Mouse (Mus musculus) adrenal gland, postnatal 10 days (tissue): ENCODE measurements at regions not wholly inside any gene's neighbourhood (a gene's known extent, or its start where the extent isn't known, plus 50 kb on each side); places are given as distances from the start of the nearest gene placed in this dataset.
"Not testable (repeated sequence)": the region's sequence is repeated elsewhere in the genome, so short reads cannot be mapped to it uniquely, and the experiment has no call there.

ENCODE experiments used
- DNase-seq: peaks from one replicate; pipeline ENCODE4 v3.0.0; 2021; ENCODE audit warnings: mixed read lengths

- no peak for DNase-seq
These were observed 97.8 kb upstream of the Cpsf6 start for GRCm38 (mm10) chr10:117477331-117478201.

GRCm38 (mm10) chr10:117475086-117475945, 95.5 kb upstream of the Cpsf6 start:
- DNase-seq = no peak

- DNase-seq = no peak
These were observed 94.7 kb upstream of the Cpsf6 start for GRCm38 (mm10) chr10:117474351-117475085.

GRCm38 (mm10) chr10:117473471-117473870, 93.7 kb upstream of the Cpsf6 start:
- no peak for DNase-seq

GRCm38 (mm10) chr10:117472568-117472930, 92.7 kb upstream of the Cpsf6 start:
- DNase-seq = no peak

GRCm38 (mm10) chr10:117471818-117472567, 92.2 kb upstream of the Cpsf6 start:
- no peak for DNase-seq

GRCm38 (mm10) chr10:117471036-117471817, 91.4 kb upstream of the Cpsf6 start:
- peak; percentile 29 for DNase-seq

GRCm38 (mm10) chr10:117470481-117470880, 90.7 kb upstream of the Cpsf6 start:
- DNase-seq = no peak

GRCm38 (mm10) chr10:117469573-117470090, 89.8 kb upstream of the Cpsf6 start:
- no peak for DNase-seq

GRCm38 (mm10) chr10:117468931-117469572, 89.2 kb upstream of the Cpsf6 start:
- DNase-seq = no peak

GRCm38 (mm10) chr10:117468381-117468780, 88.6 kb upstream of the Cpsf6 start:
- no peak for DNase-seq

GRCm38 (mm10) chr10:117467161-117467560, 87.3 kb upstream of the Cpsf6 start:
- no peak for DNase-seq

GRCm38 (mm10) chr10:117466391-117466790, 86.6 kb upstream of the Cpsf6 start:
- DNase-seq = no peak

- no peak for DNase-seq
These were observed 85.9 kb upstream of the Cpsf6 start for GRCm38 (mm10) chr10:117465671-117466250.

- DNase-seq = no peak
These were observed 85.3 kb upstream of the Cpsf6 start for GRCm38 (mm10) chr10:117465058-117465660.

- not testable (repeated sequence) for DNase-seq
These were observed 84.5 kb upstream of the Cpsf6 start for GRCm38 (mm10) chr10:117464331-117464730.

GRCm38 (mm10) chr10:117463636-117464035, 83.8 kb upstream of the Cpsf6 start:
- no peak for DNase-seq

- no peak for DNase-seq
These were observed 83.1 kb upstream of the Cpsf6 start for GRCm38 (mm10) chr10:117462921-117463320.

- no peak for DNase-seq
These were observed 82.1 kb upstream of the Cpsf6 start for GRCm38 (mm10) chr10:117461791-117462516.
